Mouse (Mus musculus) hindbrain, embryonic 11.5 days (tissue): ENCODE results near the gene Traf3ip2. TPM values are rescaled to one million over a fixed set of nuclear protein-coding genes. Genes with fewer than 3 reads are reported as not detected.
A peak's percentile ranks its signal among the peaks of the same experiment; 100 is the strongest.

Experiments used
- ATAC-seq: fragments of 200-750 bp; cut with Nextera tagmentation; 2 replicates; pipeline ENCODE4 v1.8.0; 2017; ENCODE audit warnings: mild to moderate bottlenecking, moderate TSS enrichment, moderate library complexity; ENCODE audit not compliant: low FRiP score
- DNase-seq: peaks from one replicate; pipeline ENCODE4 v3.0.0-alpha.2; 2015; ENCODE audit warnings: low spot score
- H3K27ac ChIP-seq: fragments of 300-500 bp; sonication (generic); 2 replicates; pipeline ENCODE4 v1.5.1; 2014; ENCODE audit warnings: mild to moderate bottlenecking, low read depth, low read length
- H3K27me3 ChIP-seq: fragments of 300-500 bp; sonication (generic); 2 replicates; pipeline ENCODE4 v1.6.1; 2014; ENCODE audit warnings: mild to moderate bottlenecking, low read length, moderate library complexity, mixed read lengths; ENCODE audit not compliant: control insufficient read depth, insufficient read depth
- H3K36me3 ChIP-seq: fragments of 300-500 bp; sonication (generic); 2 replicates; pipeline ENCODE4 v1.6.1; 2014; ENCODE audit warnings: mild to moderate bottlenecking, low read length, moderate library complexity, mixed read lengths; ENCODE audit not compliant: control insufficient read depth, insufficient read depth
- H3K4me1 ChIP-seq: fragments of 300-500 bp; sonication (generic); replicated peaks from 2 replicates; pipeline ENCODE4 v1.6.1; 2014; ENCODE audit warnings: low read length, mixed read lengths; ENCODE audit not compliant: control insufficient read depth, insufficient read depth
- H3K4me2 ChIP-seq: fragments of 300-500 bp; sonication (generic); replicated peaks from 2 replicates; pipeline ENCODE4 v1.6.1; 2014; ENCODE audit warnings: mild to moderate bottlenecking, low read depth, low read length
- H3K4me3 ChIP-seq: fragments of 300-500 bp; sonication (generic); 2 replicates; pipeline ENCODE4 v1.5.1; 2014; ENCODE audit warnings: low read depth, low read length
- H3K9ac ChIP-seq: fragments of 300-500 bp; sonication (generic); 2 replicates; pipeline ENCODE4 v1.6.1; 2014; ENCODE audit warnings: low read depth, low read length
- H3K9me3 ChIP-seq: fragments of 300-500 bp; sonication (generic); 2 replicates; pipeline ENCODE4 v1.6.1; 2016; ENCODE audit warnings: low read length; ENCODE audit not compliant: control insufficient read depth
- WGBS: fragments of 180-500 bp; shearing (Covaris S2); extraction: QIAGEN DNeasy Blood & Tissue Kit; methylation state at CpG from one replicate; pipeline ENCODE4 v1.1.7; 2014; 5-methylcytosine and 5-hydroxymethylcytosine counted together
- polyA plus RNA-seq: library from polyadenylated mRNA; unstranded; fragments of >200 nt; fragmentation: Nextera tagmentation; extraction: Ambion mirVana; gene quantifications from 2 replicates; pipeline ENCODE4 v1.2.1, GENCODE M21; 2014

Traf3ip2 gene
- polyA plus RNA-seq, 1 experiment from 2014 or later: 5.6 TPM

DNA sequence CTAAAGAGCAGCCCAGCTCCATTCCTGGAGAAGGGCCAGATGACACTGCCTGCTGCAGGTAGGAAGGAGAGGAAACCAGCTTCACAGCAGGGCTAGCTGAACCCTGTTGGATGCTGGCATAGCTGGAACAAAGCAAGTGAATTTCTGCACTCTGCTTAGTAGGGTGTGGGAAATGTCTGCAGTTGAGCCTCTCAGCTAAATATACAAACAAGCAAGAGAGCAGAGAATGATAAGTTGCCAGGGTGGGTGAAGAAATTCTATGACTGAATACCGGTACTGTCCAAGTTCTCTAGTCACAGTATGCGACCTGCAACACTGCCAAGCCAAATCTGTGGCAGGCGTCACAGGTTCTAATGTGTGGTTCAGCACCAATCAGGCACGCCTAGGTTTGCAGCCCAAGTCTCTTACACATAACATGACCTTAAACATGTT lies 52.4 kb downstream of the Traf3ip2 start:
- WGBS: 76% methylated on average over 4 of the region's 4 CpGs
- no peak for DNase-seq

DNA sequence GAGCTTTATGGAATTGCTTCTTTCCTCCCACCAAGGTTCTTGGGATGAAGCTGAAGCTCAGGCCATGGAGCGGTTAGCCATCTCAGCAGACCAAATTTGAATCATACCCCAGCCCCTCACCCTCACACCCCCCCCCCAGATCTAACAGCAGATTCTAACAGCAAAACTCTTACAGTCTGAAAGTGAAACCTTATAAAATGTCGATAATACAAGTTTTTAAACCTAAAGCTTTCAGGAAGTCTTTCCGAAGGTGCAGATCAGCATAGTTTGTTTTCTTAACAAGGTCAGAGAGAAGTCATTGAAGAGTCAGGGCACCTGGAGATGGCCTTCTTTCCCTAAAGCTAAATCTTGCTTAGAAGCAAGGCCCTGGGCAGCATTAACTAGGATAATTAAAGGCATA lies 53.3 kb downstream of the Traf3ip2 start:
- no peaks in the 10 kb centered on the region for H3K27me3 ChIP-seq
- H3K4me1 ChIP-seq: 0 out of 2 replicates have a peak, but pooled peaks cover 2% of the 10 kb centered on the region
- no peak overlapping the region for H3K9ac ChIP-seq
- WGBS: 69% methylated on average over 3 of the region's 3 CpGs
- H3K4me2 ChIP-seq: no peak overlapping the region
- H3K9me3 ChIP-seq: no peaks in the 10 kb centered on the region
- H3K36me3 ChIP-seq: no peaks in the 10 kb centered on the region
- H3K27ac ChIP-seq: no peak overlapping the region
- DNase-seq: no peak
- ATAC-seq: no peak
- no peak overlapping the region for H3K4me3 ChIP-seq

More for the DNA sequence above, 52.4 kb downstream of the Traf3ip2 start:
- H3K9ac ChIP-seq: no peak overlapping the region
- H3K4me2 ChIP-seq: no peak overlapping the region
- H3K9me3 ChIP-seq: no peaks in the 10 kb centered on the region
- peaks cover 5% of the 10 kb centered on the region; the same call in 1 of the 2 replicates for H3K4me1 ChIP-seq
- H3K4me3 ChIP-seq: no peak overlapping the region
- H3K27me3 ChIP-seq: no peaks in the 10 kb centered on the region
- no peak overlapping the region; the same call in 1 of the 2 replicates for H3K27ac ChIP-seq
- no peak for ATAC-seq
- H3K36me3 ChIP-seq: no peaks in the 10 kb centered on the region

DNA sequence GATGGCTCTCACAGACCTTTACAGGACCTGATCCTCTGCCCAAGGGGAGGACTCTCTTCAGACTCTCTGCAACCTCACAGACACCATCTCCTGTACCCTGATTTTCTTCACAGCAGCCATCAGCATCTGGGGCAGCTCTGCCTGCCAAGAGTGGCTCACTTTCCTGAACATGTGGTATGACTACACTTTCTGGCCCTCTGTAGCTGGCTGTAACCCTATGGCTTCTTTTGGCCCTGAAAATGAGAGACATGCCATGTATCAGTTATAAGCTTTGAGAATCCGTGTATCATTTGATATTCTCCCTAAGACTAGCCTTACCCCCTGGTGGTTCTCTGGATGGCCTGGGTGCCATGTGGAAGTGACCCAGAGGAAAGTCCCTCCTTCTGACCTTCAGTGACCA lies 58.7 kb downstream of the Traf3ip2 start:
- DNase-seq: no peak
- Histone ChIP-seq H3K4me3 (no peak overlapping the region), H3K9me3 (no peaks in the 10 kb centered on the region), H3K4me2 (no peak overlapping the region), H3K9ac (no peak overlapping the region), H3K27me3 (no peaks in the 10 kb centered on the region), H3K36me3 (no peaks in the 10 kb centered on the region), H3K27ac (no peak overlapping the region), H3K4me1 (peaks cover 5% of the 10 kb centered on the region)
- 87% methylated on average over 1 of the region's 1 CpGs for WGBS
- no peak for ATAC-seq

DNA sequence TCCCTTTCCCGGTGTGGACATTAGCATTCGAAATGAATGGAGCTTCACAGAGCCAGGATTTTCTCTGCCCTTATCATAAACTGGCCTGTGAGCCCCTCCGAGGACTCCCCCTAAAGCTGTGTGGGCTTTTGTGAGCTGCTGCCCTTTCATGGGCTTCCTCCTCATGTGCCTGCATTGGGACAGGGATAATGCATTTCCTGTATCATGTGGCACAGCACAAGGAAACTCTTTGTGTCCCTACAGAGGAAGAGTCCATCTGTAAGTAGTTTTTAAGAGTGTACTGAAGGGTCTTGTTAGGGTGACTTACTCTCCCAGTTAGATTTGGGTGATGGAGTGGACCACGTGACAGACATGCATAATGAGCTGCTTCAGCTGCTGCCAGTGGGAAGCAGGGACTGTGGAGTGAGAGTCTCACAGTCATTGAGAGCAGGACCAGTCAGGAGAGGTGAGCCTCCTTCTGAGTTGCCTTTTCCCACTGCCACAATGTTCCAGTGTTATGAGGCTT lies 59.9 kb downstream of the Traf3ip2 start:
- H3K9me3 ChIP-seq: no peaks in the 10 kb centered on the region
- peaks cover 5% of the 10 kb centered on the region for H3K4me1 ChIP-seq
- H3K4me2 ChIP-seq: no peak overlapping the region; the same call in 1 of the 2 replicates
- no peaks in the 10 kb centered on the region for H3K36me3 ChIP-seq
- DNase-seq (peak; percentile 70), ATAC-seq (peak; percentile 93)
- H3K27ac ChIP-seq: peak overlapping the region; percentile 65
- no peak overlapping the region for H3K4me3 ChIP-seq
- no peak overlapping the region for H3K9ac ChIP-seq
- H3K27me3 ChIP-seq: no peaks in the 10 kb centered on the region
- WGBS: 18% methylated on average over 4 of the region's 4 CpGs

- no peaks in the 10 kb centered on the region for H3K27me3 ChIP-seq
- no peaks in the 10 kb centered on the region for H3K9me3 ChIP-seq
- no peak overlapping the region; the same call in 1 of the 2 replicates for H3K9ac ChIP-seq
- no peaks in the 10 kb centered on the region for H3K36me3 ChIP-seq
- no peak for ATAC-seq
- WGBS: 26% methylated on average over 3 of the region's 3 CpGs
- DNase-seq: peak; percentile 14
- 0 out of 2 replicates have a peak overlapping the region, but pooled peaks have one; percentile 27 for H3K27ac ChIP-seq
- no peak overlapping the region for H3K4me3 ChIP-seq
- peaks cover 5% of the 10 kb centered on the region for H3K4me1 ChIP-seq
- no peak overlapping the region for H3K4me2 ChIP-seq
These were observed 61.4 kb downstream of the Traf3ip2 start for GRCm38 (mm10) chr10:39674106-39674505.

GRCm38 (mm10) chr10:39674766-39675165 lies 62.0 kb downstream of the Traf3ip2 start:
- H3K27ac ChIP-seq: peak overlapping the region; percentile 8; the same call in 1 of the 2 replicates
- H3K27me3 ChIP-seq: no peaks in the 10 kb centered on the region
- no peaks in the 10 kb centered on the region for H3K36me3 ChIP-seq
- ATAC-seq: peak; percentile 31; the same call in 1 of the 2 replicates
- DNase-seq: peak; percentile 37
- H3K9ac ChIP-seq: no peak overlapping the region
- H3K9me3 ChIP-seq: no peaks in the 10 kb centered on the region
- WGBS: 24% methylated on average over 3 of the region's 3 CpGs
- H3K4me3 ChIP-seq: no peak overlapping the region
- peaks cover 5% of the 10 kb centered on the region for H3K4me1 ChIP-seq
- H3K4me2 ChIP-seq: no peak overlapping the region

DNA sequence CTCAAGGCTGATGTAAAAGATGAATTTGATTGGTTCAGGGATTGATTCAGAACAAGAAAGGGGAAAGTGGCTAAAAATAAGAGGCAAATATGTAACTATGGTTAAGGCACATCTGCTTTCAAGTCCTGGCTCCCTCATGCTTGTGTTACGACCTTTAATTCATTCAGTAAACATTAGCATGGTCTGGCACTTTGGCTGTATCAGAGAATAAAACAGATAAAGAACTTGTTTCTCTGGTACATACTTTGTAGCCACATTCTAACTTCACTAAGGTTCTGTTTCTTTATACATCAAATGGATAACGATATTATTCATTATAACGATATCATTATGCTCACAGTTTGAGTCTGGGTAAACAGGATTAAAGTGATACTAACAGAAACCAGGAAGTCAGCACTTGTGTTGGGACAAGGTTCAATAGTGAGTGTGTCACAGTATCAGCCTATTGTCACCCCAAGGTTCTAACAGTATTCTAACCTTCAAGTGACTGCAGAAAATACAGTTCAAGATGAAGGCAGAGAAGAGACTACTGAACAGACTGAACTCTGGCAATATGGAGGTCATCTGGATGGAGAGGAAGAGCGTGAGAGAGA lies 65.6 kb downstream of the Traf3ip2 start:
- Histone ChIP-seq H3K27ac (no peak overlapping the region), H3K27me3 (no peaks in the 10 kb centered on the region), H3K4me2 (no peak overlapping the region), H3K36me3 (no peaks in the 10 kb centered on the region), H3K4me3 (no peak overlapping the region), H3K9me3 (no peaks in the 10 kb centered on the region), H3K9ac (no peak overlapping the region), H3K4me1 (peaks cover 3% of the 10 kb centered on the region; the same call in 1 of the 2 replicates)
- DNase-seq: no peak
- WGBS: 94% methylated on average over 4 of the region's 4 CpGs
- ATAC-seq: no peak

DNA sequence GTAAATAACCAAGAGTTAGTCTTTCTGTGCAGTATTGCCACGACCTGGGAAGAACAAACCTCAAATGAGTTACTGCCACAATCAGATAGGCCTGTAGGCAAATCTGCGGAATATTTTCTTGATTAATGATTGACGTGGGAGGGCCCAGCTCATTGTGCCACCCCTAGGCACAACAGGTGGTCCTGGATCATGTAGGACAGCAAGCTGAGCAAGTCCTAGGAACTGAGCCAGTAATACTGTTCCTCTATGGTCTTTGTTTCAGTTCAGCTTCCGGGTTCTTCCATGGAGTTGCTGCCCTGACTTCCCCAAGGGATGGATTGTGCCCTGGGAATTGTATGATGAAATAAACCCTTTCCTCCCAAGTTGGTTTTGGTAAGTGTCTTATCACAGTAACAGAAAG lies 68.3 kb downstream of the Traf3ip2 start:
- Histone ChIP-seq H3K4me3 (no peak overlapping the region), H3K27me3 (no peaks in the 10 kb centered on the region), H3K9me3 (no peaks in the 10 kb centered on the region), H3K36me3 (no peaks in the 10 kb centered on the region), H3K27ac (no peak overlapping the region), H3K9ac (no peak overlapping the region), H3K4me2 (no peak overlapping the region), H3K4me1 (no peaks in the 10 kb centered on the region)
- ATAC-seq: no peak
- 79% methylated on average over 4 of the region's 4 CpGs for WGBS
- no peak for DNase-seq

DNA sequence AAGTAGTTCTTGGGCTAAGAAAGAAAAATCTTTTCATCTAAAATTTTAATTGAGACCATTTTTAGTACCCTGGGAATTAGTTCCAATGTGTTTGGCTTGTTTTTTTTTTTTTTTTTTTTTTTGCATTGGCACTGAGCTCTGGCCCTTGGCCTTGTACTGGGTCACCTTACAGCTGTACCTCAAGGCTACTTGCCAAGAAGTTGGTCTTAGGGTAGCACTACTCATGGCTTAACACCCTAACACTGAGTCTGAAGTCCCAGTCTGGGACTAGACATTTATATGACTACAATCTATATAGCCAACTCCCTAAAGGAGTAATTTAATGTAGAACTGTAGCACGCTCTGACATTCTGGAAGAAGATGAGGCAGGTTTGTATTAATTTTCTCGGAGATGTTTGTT lies 69.8 kb downstream of the Traf3ip2 start:
- Histone ChIP-seq H3K9me3 (no peaks in the 10 kb centered on the region), H3K36me3 (no peaks in the 10 kb centered on the region), H3K27me3 (no peaks in the 10 kb centered on the region), H3K27ac (no peak overlapping the region), H3K4me1 (no peaks in the 10 kb centered on the region), H3K9ac (no peak overlapping the region), H3K4me3 (no peak overlapping the region), H3K4me2 (no peak overlapping the region)
- DNase-seq (no peak), ATAC-seq (no peak)
- WGBS: 87% methylated on average over 2 of the region's 2 CpGs
